Mouse (Mus musculus): ENCODE measurements around the gene Arl13b.

Arl13b gene

DNA sequence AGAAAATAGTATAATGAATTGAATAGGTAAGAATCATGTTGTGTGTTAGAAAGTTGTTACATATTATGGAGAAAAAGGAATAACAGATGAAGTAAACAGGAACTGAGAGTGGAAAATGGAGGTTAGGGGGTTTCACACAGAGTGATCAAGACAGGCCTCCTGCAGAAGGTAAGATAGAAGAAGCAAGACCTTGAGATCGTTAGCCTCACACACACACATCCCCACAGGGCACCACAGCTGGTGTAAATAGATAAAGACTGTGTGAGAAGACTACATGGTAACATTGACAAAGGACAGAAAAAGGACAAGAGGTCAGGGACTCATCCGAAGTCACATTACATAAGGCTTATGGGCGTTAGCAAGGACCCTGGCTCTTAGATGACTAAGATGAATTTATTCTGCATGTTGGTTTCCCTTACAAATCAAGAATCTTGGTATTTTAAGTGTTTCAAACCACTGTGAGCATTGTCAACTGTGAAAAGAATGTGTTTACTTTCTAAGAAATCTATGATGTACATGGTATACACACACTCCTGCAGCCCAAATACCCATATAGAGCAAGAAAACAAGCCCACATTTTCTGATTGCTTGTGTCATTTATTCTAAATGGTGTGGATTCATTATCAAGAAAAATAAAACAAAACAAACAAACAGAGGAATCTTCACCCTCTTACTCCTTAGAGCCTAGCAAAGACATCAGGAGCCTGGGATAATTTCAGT is 12.7 kb downstream of the Arl13b start:
- Histone ChIP-seq H3K36me3 (ENCODE audit: insufficient read depth, low read length) (no peaks in the 10 kb centered on the region), H3K4me1 (replicated peaks; ENCODE audit: low read depth, low read length) (no peaks in the 10 kb centered on the region; the same call in 1 of the 2 replicates), H3K27me3 (ENCODE audit: insufficient read depth, low read length) (no peaks in the 10 kb centered on the region), H3K4me3 (replicated peaks; ENCODE audit: low read length) (no peak overlapping the region), H3K9me3 (ENCODE audit: low read length) (no peaks in the 10 kb centered on the region)
- TF ChIP-seq POU5F1 (IDR thresholded peaks at IDR 0.05; ENCODE audit: borderline replicate concordance, low read length) (no peak), CTCF (conservative IDR thresholded peaks at IDR 0.05; ENCODE audit: low read length) (no peak), NANOG (IDR thresholded peaks at IDR 0.05; ENCODE audit: borderline replicate concordance, low read length) (no peak)

GRCm38 (mm10) chr16:62832481-62832880 is 14.4 kb downstream of the Arl13b start:
- TF ChIP-seq POU5F1 (IDR thresholded peaks at IDR 0.05; ENCODE audit: borderline replicate concordance, low read length): no peak
- TF ChIP-seq CTCF (conservative IDR thresholded peaks at IDR 0.05; ENCODE audit: low read length): peak; percentile 97
- H3K4me1 ChIP-seq (replicated peaks; ENCODE audit: low read depth, low read length): no peaks in the 10 kb centered on the region; the same call in 1 of the 2 replicates
- no peaks in the 10 kb centered on the region for H3K36me3 ChIP-seq (ENCODE audit: insufficient read depth, low read length)

GRCm38 (mm10) chr16:62832027-62832426 is 14.8 kb downstream of the Arl13b start:
- no peaks in the 10 kb centered on the region; the same call in 1 of the 2 replicates for H3K4me1 ChIP-seq (replicated peaks; ENCODE audit: low read depth, low read length)
- H3K36me3 ChIP-seq (ENCODE audit: insufficient read depth, low read length): no peaks in the 10 kb centered on the region
- TF ChIP-seq POU5F1 (IDR thresholded peaks at IDR 0.05; ENCODE audit: borderline replicate concordance, low read length) (no peak), NANOG (IDR thresholded peaks at IDR 0.05; ENCODE audit: borderline replicate concordance, low read length) (no peak), CTCF (conservative IDR thresholded peaks at IDR 0.05; ENCODE audit: low read length) (no peak)
- no peak overlapping the region for H3K4me3 ChIP-seq (replicated peaks; ENCODE audit: low read length)
- no peaks in the 10 kb centered on the region for H3K9me3 ChIP-seq (ENCODE audit: low read length)
- no peaks in the 10 kb centered on the region for H3K27me3 ChIP-seq (ENCODE audit: insufficient read depth, low read length)

More at GRCm38 (mm10) chr16:62832481-62832880, 14.4 kb downstream of the Arl13b start:
- Histone ChIP-seq H3K9me3 (ENCODE audit: low read length) (no peaks in the 10 kb centered on the region), H3K4me3 (replicated peaks; ENCODE audit: low read length) (no peak overlapping the region), H3K27me3 (ENCODE audit: insufficient read depth, low read length) (no peaks in the 10 kb centered on the region)

DNA sequence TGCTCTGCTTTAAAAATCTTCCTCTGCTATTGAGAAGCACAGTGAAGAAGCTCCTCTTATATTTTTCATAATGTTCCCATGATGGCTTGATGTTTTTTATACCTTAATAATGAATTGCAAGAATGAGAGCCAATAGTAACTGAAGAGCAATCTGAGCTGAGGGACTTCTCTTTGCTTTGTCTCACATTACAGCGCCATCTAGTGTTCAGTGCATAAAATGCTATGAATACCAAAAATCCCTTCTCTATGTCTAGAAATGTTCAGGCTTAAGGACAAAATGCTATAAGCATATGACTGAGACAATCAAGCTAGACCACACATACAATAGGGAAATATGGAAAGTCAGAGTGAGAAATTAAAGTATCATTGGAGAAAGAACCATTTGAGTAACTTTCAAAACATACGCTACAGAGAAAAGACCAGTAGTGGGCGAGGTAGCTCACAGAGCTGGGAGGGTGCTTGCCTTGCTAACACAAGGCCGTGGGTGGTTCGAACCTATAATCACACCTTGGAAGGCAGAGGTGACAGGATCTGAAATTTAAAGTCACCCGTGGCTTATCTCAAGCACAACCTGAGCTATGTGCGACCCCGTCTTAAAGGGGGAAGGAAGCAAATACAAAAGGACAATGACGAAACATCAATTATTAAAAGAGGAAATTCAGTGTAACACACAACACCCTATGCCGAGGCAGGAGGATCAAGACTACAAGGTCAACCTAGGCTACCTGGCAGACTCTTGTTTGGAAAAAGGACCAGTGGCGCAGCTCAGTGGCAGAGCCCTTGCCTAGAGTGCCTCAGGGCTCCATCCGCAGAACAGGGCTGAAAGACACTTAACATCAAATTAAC is 20.5 kb downstream of the Arl13b start:
- TF ChIP-seq CTCF (conservative IDR thresholded peaks at IDR 0.05; ENCODE audit: low read length): peak; percentile 87
- no peak for TF ChIP-seq POU5F1 (IDR thresholded peaks at IDR 0.05; ENCODE audit: borderline replicate concordance, low read length)
- TF ChIP-seq NANOG (IDR thresholded peaks at IDR 0.05; ENCODE audit: borderline replicate concordance, low read length): no peak
- Histone ChIP-seq H3K27me3 (ENCODE audit: insufficient read depth, low read length) (no peaks in the 10 kb centered on the region), H3K36me3 (ENCODE audit: insufficient read depth, low read length) (0 out of 2 replicates have a peak, but pooled peaks cover 2% of the 10 kb centered on the region)

GRCm38 (mm10) chr16:62822472-62822871 is 24.4 kb downstream of the Arl13b start:
- Histone ChIP-seq H3K4me1 (replicated peaks; ENCODE audit: low read depth, low read length) (0 out of 2 replicates have a peak, but pooled peaks cover 3% of the 10 kb centered on the region), H3K36me3 (ENCODE audit: insufficient read depth, low read length) (0 out of 2 replicates have a peak, but pooled peaks cover 2% of the 10 kb centered on the region), H3K4me3 (replicated peaks; ENCODE audit: low read length) (no peak overlapping the region), H3K9me3 (ENCODE audit: low read length) (peaks cover 5% of the 10 kb centered on the region; the same call in 1 of the 2 replicates), H3K27me3 (ENCODE audit: insufficient read depth, low read length) (no peaks in the 10 kb centered on the region)
- TF ChIP-seq POU5F1 (IDR thresholded peaks at IDR 0.05; ENCODE audit: borderline replicate concordance, low read length) (no peak), CTCF (conservative IDR thresholded peaks at IDR 0.05; ENCODE audit: low read length) (no peak), NANOG (IDR thresholded peaks at IDR 0.05; ENCODE audit: borderline replicate concordance, low read length) (no peak)

More for the DNA sequence above, 20.5 kb downstream of the Arl13b start:
- no peak overlapping the region for H3K4me3 ChIP-seq (replicated peaks; ENCODE audit: low read length)
- 0 out of 2 replicates have a peak, but pooled peaks cover 3% of the 10 kb centered on the region for H3K4me1 ChIP-seq (replicated peaks; ENCODE audit: low read depth, low read length)
- H3K9me3 ChIP-seq (ENCODE audit: low read length): peaks cover 5% of the 10 kb centered on the region; the same call in 1 of the 2 replicates

DNA sequence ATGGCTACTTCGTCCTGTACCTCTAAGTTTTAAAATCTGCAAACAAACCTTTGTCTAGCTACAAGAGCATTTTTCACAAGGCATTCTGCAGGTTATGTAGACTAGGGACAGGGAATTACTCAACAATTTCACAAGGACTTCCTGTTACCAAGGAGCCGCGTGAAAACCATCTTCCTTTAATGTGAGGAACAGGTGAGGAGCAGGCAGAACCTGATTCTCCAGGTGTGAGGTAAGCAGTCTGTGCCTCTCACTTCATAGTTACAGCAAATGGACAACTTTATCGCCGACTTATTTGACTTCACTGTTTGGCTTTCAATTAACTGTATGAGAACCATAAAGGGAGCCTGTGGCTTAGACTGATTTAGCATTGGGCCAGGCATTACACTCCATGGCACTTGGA is 32.3 kb downstream of the Arl13b start, which contains the start of gene Stx19:
Gene Stx19 (plus strand): TSS at position 186 of the 400 bp plus-strand sequence.
- H3K4me1 ChIP-seq (replicated peaks; ENCODE audit: low read depth, low read length): no peaks in the 10 kb centered on the region
- H3K27me3 ChIP-seq (ENCODE audit: insufficient read depth, low read length): no peaks in the 10 kb centered on the region
- TF ChIP-seq POU5F1 (IDR thresholded peaks at IDR 0.05; ENCODE audit: borderline replicate concordance, low read length): no peak
- no peak for TF ChIP-seq CTCF (conservative IDR thresholded peaks at IDR 0.05; ENCODE audit: low read length)
- TF ChIP-seq NANOG (IDR thresholded peaks at IDR 0.05; ENCODE audit: borderline replicate concordance, low read length): no peak
- H3K9me3 ChIP-seq (ENCODE audit: low read length): no peaks in the 10 kb centered on the region
- no peak within 1 kb of the TSS for H3K4me3 ChIP-seq (replicated peaks; ENCODE audit: low read length)
- 0 out of 2 replicates have a peak, but pooled peaks cover 6% of the 10 kb centered on the region for H3K36me3 ChIP-seq (ENCODE audit: insufficient read depth, low read length)

DNA sequence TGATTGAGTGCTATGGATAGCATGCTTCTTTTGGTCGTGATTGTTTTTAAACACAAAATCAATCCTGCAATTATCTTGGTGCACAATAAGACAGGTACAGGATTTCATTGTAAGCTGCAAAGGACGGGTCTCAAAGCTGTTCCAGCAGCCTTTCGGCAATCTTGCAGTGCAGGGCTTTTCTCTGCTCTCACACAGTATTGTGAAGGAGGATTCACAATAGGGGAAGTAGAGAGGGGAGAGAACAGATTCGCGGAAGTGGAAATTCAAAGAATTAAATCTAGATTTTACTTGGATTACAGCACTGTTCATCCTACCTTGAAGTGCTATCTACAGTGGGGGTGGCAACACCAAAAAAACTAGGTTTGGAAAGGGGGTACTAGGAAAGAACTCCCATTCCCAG is 33.0 kb downstream of the Arl13b start:
- TF ChIP-seq NANOG (IDR thresholded peaks at IDR 0.05; ENCODE audit: borderline replicate concordance, low read length) (no peak), CTCF (conservative IDR thresholded peaks at IDR 0.05; ENCODE audit: low read length) (no peak), POU5F1 (IDR thresholded peaks at IDR 0.05; ENCODE audit: borderline replicate concordance, low read length) (no peak)
- H3K4me3 ChIP-seq (replicated peaks; ENCODE audit: low read length): no peak overlapping the region
- 0 out of 2 replicates have a peak, but pooled peaks cover 6% of the 10 kb centered on the region for H3K36me3 ChIP-seq (ENCODE audit: insufficient read depth, low read length)
- no peaks in the 10 kb centered on the region for H3K9me3 ChIP-seq (ENCODE audit: low read length)
- no peaks in the 10 kb centered on the region for H3K4me1 ChIP-seq (replicated peaks; ENCODE audit: low read depth, low read length)
- no peaks in the 10 kb centered on the region for H3K27me3 ChIP-seq (ENCODE audit: insufficient read depth, low read length)

GRCm38 (mm10) chr16:62810855-62811254 is 36.0 kb downstream of the Arl13b start:
- TF ChIP-seq POU5F1 (IDR thresholded peaks at IDR 0.05; ENCODE audit: borderline replicate concordance, low read length): no peak
- TF ChIP-seq CTCF (conservative IDR thresholded peaks at IDR 0.05; ENCODE audit: low read length): no peak
- TF ChIP-seq NANOG (IDR thresholded peaks at IDR 0.05; ENCODE audit: borderline replicate concordance, low read length): no peak
- Histone ChIP-seq H3K36me3 (ENCODE audit: insufficient read depth, low read length) (0 out of 2 replicates have a peak, but pooled peaks cover 6% of the 10 kb centered on the region), H3K4me3 (replicated peaks; ENCODE audit: low read length) (no peak overlapping the region), H3K9me3 (ENCODE audit: low read length) (no peaks in the 10 kb centered on the region), H3K4me1 (replicated peaks; ENCODE audit: low read depth, low read length) (peaks cover 19% of the 10 kb centered on the region), H3K27me3 (ENCODE audit: insufficient read depth, low read length) (no peaks in the 10 kb centered on the region)
